Mouse (Mus musculus) spleen, postnatal 4 days (tissue): ENCODE data around the gene Jmjd8.

Experiments
- DNase-seq, 2 experiments: peaks; one replicate each; pipeline ENCODE4 v3.0.0; 2022; ENCODE audit warnings: low spot score in 2 of 2

Jmjd8 gene

DNA sequence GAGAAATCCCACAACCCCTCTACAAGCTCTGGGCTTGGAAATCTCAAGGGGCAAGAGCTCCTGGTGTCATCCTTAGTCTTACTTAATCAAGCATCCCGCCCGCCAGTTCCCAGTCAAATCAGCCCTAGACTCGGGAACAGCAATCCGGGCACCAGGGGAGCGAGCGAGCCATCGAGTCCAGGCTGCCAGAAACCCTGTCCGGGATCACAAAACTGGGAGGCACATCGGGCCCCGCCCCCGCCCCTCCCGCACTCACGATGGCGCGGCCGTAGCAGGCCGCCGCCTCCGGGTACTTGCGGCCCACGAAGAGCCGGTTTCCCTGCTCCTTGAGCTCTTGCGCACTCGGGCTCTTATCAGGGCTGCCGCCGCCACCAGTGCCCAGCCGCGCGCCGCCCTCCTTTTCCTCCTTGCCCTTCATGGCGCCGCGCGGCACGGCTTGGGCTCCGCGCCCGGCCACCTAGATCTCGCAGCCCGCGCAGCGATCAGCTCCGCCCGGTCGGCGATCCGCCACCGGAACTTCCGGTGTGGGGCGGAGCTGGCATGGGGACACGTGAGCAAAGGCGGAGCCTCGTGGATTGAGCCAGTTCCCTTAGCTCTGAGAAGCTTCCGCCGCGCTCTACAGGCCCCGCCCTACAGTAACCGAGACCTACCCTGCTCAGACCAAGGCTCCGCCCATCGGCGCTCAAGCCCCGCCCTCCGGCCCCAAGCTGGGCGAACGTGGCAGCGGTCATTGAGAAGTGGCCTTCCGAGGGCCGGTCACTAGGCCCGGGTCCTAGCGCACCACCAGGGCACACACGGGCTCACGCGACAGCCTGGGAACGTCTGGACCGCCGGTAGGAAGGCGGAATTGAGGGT, 4.0 kb downstream of the Jmjd8 start:
- peak; percentile 99 for DNase-seq

DNA sequence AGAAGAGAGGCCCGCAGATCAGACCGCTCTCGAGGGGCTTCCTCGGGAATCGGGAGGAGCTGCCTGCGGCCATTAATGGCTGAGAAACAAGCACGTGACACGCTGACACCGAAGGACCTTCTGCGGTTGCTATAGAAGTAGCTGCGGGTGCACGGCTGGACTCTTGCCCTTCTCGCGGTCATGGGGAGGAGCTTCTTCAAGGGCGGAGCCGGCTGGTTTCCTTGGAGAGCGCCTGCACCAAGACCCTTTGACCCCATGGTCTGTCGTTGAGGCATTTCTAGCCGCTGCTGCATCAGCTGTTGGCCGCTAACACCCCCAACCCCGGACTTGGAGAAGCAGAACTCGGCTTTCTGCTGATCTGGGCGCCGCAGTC, 4.6 kb downstream of the Jmjd8 start, which contains the start of gene Stub1:
Gene Stub1 (minus strand): TSS at position 114 of the 373 bp plus-strand sequence.
- peak in 1 of 2 experiments; percentile 75 for DNase-seq

DNA sequence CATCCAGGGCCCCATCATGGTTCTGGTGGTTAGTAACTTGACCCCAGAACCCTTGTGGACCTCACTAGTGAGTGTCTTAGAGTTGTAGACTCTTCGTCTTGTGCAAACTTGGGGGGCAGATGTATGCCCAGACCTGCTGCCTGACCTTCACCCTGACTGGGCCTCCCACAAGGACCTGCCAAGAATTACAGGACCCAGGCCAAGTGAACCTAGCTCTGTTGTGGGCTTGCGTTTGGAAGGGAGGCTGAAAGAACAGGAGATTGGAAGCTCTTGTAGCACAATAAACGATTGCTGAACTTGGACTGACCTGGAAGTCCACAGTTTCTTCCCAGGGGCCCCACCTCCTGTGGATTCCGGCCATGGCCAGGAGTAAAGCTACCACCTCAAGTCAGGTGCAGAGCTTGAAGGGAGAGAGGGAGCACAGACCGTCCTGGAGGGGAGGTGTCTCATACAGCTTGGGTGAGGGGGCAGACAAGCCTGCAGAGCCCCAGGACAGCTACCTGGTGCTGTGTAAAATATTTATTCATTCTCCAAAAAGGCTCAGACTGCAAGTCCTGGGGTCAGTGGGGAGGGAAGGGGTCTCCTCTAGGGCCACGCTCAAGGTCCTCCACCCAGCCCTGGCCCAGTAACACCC, 5.4 kb downstream of the Jmjd8 start:
- no peak for DNase-seq

DNA sequence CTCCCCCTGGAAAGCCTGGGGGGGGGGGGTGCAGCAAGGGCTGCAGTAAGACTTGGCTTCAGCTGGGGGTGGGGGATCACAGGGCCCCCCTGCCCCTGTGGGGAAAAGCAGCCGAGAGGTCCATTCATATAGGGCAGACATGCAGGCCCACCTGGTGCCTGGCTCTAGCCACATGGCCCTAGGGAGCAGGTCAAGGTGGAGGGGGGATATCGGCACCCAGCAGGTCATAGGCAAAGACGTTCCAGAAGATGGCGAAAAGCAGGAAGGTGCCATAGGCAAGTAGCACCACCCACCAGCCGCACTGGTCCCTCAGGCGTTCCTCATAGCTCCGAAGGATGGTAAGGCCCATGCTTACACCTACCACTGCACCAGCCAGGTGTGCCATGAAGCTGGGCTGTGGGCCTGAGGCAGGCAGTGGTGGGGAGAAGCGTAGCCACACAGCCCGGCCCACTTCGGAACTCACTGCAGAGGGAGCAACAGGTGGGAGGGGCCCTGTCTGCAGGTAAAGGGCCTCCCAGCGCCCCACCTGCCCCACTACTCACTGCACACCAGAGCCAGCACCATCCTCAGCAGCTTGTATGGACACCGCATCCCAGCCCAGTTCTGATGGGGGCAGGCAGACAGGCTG, 6.0 kb downstream of the Jmjd8 start:
- no peak for DNase-seq

DNA sequence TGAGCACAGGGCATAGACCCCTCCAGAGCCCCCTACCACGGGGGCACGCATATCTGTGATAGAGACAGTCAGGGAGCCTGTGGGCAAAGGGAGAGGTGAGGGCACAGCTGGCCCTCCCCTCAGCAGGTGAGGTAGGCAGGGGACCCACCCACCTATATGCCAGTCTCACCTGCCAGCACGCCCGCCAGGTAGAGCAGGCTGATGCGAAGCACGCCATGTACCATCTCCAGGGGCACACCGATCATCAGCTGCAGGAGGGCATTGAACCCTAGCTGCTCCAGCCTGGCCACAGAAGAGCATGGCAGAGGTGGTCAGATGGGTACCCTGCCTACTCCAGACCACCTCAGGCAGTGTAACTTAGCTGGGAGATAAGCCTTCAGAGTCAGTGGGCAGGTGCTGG, 6.6 kb downstream of the Jmjd8 start:
- no peak for DNase-seq

DNA sequence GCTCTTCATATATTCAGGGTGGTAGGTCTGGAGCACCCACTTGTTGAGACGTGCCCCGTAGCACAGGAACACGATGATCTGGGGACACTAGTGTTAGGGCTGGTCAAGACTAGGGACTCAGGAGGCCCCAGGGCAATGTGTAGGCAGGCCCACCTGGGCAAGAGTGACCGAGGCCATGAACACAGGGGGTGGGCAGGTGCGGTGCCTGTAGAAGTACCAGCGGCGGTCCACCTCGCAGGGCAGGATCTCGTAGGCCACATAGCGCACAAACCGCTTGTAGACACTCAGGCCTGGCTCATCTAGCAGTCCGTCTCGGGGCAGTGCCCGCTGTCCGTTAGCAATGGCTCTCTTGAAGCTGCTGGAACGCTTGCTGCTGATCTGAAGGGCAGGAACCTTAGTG, 7.1 kb downstream of the Jmjd8 start:
- DNase-seq: no peak

DNA sequence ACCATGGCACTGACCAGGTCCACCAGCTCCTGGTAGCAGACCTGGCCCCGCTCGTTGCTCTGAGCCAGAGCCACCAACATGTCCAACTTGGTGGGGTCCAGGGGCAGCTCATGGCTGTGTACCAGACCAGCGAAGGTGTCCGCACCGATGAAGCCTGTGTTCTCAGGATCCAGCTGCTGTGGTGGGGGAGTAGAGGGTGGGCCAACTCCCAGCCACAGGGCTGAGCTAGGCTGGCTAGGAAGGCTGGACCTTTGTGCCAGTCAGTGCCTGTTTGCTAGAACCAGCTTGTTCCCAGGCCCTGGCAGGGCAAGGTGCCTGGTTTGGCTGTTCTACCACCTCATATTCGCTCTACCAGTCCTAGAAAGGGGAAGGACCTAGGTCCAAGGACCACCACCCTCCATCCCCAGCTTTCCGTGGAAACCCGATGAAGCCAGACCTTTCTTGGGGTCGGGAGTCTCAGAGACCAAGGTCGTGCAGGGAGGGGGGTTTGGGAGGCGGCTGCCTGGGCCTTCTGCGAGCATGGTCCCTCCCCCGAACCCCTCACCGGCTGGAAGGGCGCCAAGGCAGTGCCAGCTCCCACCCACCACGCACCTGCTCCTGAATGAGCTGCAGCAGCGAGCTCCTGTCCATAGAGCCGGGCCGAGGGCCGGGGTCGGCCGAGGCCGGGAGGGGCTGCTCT, 7.9 kb downstream of the Jmjd8 start:
- no peak for DNase-seq

DNA sequence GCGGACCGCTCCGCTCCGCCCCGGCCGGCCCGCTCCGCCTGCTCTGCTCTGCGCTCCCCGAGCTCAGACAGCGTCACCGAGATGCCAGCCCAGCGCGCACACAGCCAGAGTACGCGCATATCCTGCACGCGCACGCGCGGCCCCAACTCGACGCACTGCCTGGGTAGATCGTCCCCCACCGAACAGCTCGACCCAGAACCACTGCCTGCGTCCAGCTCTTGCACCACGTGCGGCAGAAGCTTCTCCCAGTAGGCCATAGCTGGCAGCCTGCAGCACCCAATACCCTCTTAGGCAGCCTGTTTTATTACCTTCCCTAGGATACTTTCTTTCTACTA, 8.4 kb downstream of the Jmjd8 start, which contains the start of gene Rhbdl1:
Gene Rhbdl1 (minus strand): TSS at position 220 of the 335 bp plus-strand sequence.
- no peak for DNase-seq

DNA sequence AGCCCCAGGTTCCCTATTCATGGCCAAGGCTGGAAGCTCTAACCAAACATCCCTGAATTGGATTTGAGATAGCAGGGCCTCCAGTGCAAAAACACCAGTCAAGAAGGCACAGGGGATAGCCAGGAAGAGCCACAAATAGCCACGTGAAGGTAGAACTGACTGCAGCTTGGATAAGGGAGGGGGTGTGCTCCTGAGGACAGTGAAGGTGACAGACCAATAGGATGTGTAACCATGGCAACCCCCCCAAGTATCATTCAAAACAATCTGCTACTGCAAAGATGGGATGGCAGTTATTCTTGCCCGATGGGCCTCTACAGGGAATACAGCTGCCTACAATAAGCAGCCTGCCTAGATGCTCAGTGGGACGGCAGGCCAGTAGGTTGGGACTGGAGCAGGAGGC, 8.9 kb downstream of the Jmjd8 start:
- DNase-seq: no peak

DNA sequence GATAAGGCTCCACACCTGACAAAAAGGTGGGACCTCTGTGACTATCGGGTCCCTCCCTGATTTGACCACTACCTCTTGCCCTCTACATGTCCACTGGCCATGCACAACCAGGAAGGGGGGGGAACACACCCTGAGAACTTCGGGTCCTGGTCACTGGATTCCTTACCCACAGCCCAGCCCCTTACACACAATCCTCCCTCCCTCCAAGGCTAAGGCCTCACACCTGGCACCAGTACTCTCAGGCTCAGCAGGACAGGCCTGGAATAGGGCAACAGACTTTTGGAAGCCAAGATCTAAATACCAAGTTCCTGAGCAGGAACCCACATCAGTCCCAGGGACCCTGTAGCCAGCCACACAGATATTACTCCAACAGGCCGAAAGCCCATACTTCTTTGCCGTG, 10.2 kb downstream of the Jmjd8 start:
- DNase-seq: no peak

DNA sequence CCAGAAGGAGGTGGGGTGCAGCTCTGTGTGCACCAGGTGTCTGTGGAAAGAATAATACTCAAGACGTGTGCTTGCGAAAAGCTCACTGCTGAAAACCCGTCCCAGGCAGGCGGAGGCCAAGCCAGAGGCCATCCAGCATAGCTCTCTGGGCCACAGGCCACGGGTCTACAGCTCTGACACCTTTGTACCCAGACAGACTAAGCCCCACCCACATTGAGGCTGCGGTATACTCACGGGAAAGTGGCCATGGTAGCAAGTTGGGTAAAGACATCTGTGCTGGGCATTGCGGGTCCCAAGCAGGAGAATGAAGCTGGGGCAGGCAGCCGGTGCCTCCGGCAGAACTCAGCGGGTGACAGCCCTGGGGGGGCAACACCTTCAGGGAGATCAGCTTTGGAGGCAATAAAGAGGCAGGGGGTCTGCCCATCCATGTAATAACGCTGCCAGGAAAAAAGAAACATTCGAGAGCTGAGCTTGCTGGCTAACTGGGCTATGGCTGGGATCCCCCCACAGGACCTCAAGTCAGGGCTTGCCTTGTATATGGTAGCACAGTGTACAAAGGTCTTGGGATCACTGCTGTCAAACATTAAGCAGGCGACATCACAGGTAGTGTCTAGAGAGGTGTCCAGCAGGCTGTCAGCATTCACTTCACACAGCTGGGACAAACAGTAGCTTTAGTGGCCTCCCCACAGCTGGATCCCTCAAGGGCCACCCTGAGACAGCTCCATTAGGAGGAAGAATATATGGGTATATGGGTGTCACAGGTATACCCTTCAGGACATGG, 11.0 kb downstream of the Jmjd8 start:
- DNase-seq: no peak

DNA sequence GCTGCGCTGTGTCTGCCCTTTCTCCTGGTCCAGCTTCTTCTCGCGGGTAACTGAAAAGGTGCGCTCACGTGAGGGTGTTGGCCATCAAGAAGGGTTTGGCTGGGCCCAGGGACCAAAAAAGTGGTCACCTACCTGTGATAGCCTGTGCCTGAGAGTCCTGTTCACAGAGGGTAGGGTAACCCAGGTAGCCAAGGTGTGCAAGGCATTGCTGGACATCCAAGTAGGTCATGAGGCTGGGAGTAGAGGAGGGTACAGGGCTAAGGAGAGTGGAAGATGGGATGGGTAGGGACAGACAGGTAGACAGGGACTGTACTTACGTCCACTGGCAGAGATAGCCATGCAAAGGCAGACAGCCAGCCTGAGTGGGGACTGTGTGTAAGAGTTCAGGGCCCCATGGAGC, 11.9 kb downstream of the Jmjd8 start:
- DNase-seq: no peak

DNA sequence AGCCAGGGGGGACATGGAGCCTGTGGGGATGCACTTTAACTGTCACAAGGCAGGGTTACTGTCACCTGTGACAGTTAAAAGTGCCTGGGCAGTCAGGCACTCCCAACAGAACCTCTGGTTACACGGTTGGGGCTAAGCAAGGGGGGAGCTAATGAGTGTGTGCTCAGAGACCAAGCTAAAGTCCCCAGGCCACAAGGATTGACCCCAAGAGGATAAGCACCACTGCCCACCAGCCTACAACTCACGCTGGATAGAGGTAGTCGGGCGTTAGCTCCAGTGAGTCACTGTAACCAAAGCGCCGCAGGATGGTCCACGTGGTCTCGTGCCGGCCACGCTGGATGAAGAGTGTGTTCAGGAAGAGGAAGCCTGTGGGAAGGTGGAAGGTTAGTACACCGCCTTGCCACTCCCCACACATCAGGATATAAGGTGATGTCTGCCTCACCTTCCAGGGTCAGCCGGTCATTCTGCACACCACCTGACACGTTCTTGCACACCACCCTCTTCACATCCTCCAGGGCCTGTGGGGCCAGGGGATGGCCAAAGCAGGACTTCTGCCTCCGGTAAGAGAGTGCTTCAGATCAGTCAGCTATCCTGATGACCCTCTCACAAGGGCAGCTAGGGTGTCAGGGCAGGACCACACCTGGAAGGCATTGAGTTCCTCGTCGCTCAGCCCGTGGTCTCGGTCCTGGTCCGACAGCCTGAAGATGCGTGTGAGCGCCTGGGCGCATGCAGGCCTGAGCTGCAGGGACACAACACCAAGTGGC, 12.6 kb downstream of the Jmjd8 start, which contains the start of gene Gm20683:
Gene Gm20683 (minus strand): TSS at position 647 of the 764 bp plus-strand sequence.
- DNase-seq: no peak

DNA sequence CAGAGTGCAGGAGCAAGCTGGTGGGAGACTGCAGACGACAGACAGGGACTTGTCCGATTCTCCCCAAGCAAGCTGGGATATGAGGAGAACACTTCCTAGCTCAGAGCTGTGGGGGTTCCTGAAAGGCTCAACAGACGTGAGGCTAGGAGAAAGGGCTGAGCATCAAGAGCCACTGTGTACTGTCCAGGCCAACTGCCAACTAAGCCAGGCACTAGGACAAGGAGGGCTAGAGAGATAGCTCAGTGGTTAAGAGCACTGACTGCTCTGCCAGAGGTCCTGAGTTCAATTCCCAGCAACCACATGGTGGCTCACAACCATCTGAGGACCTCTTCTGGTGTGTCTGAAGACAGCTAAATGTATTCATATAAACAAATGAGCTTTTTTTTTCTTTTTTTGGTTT, 13.8 kb downstream of the Jmjd8 start:
- no peak for DNase-seq

DNA sequence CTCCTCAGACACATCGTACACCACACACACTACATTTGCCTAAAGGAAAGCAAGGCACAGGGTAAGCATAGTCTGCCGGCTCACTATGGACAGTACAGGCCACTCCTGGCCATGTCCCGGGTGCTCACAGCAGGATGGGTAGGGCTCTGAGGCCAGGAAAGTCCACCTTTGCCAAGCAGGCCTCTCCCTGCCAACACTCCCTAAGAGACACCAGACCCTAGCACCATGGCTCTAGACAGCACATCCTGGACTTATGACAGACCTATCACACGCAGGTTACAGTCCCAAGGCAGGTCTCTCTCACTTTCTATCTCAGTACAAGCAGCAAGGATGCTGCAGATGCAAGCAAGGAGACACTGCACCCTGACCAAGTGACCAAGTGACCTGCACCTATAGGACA, 14.5 kb downstream of the Jmjd8 start:
- DNase-seq: no peak

DNA sequence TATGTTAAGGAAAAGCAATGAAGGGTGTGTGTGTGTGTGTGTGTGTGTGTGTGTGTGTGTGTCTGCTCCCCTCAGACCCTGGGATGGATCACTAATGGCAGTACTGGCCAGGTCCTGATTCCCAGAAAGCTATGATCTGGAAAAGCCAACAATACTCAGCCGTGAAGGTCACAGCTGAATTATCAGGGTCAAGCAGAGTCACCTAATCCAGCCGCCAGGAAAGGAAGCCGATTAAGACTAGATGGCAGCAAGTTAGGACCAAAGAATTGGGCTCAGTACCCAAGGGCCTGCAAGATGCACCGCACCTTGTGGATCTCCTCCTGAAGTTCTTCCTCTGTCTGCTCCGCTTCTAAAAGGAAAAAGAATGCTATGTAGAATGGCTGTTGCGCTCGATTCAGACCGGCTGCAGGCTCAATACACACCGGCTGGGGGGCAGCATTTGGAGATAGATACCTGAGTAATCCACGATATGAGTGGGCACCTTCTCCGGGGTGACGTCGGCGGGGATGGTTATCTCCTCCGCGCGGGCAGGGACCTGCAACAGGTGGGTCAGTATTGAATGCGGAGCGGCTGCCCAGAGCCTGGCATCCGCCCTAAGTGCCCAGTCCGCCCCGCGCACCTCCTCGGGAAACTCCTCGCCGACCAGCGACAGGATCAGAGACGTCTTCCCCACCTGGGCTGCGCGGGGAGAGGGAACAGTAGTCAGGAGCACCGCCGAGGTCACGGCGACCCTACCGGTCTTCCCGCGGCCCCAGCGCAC, 15.1 kb downstream of the Jmjd8 start:
- no peak for DNase-seq

DNA sequence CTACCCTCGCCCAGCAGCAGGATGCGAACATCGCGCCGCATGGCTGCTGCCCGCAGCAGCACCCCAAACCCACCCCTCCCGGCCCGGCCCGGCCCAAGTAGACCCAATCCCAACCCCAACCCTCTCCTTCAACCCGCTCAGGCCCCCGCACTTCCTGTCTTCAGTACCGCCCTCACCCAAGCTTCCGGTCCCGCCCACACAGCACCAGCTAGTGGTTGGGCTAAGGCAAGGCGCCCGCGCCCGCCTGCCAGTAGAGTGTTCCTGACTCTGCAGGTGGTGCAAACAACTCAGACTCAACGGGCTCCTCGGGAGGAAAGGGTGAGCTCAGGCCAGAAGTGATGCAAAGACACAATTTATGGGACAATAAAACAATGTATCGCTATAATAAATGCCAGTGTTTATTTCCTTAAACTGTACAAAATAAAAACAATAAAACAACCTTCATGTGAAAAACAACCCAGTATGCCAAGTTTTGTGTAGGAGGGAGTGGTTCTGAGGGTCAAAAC, 15.8 kb downstream of the Jmjd8 start, which contains the start of gene Rhot2:
Gene Rhot2 (minus strand): TSS at position 456 of the 506 bp plus-strand sequence.
- peak; percentile 93 to 96 for DNase-seq

DNA sequence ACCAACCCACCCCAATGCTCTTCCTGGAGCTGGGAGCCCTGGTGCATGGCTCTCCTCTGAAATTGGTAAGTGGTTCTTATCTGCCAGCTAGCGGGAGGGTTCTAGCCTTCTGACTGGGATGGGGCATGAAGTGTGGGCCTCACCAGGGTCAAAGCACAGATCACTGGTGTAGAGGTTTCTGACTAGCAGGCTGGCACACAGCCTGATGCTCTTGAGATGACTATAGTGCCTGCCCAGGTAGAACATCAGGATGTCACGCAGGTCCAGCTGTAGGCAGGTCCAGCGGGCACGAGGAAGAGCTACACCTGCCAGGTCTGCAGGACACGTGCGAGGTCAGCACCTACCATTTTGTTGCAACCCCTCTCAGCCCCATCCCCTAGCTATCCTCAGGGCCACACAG, 31.6 kb downstream of the Jmjd8 start:
- no peak for DNase-seq

DNA sequence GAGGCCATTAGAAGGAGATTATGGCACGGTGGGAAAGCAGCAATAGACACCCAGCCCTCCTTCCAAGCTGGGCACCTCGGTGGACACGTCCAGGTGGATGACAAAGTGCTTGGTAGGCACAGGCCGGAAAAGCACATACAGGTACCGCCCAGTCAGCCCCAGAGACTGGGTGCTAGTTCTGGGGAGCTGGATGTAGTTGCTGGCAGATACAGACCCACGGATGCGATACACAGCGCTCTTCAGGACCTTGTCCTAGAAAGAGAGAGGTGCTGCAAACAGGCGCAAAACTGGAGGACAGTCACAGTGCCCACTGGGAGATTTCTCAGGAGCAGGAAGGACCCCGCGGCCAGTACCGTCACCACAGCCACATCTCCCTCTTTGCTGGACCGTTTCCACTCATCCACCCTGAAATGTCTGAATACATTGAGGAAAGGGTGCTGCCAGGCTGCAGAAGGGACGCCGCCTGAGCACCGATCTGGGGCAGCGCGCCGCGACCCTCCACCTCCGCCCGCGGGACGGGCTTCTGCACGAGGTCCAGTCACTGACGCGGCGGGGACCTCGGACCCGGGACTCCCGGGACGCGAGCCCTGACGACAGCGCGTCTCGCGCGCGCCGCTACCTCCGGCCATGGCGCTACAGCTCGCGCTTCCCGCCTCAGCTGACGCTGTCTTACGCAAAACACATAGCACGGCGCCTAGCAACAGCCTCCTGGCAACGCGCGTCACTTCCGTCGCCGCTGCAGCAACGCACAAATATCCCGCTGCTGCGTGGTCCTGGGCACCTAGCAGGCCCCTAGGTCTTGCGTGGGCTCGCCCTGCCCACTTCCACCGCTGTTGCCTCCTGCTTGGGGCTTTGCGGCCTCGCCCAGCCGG, 32.4 kb downstream of the Jmjd8 start, which contains the start of gene Wdr90:
Gene Wdr90 (minus strand): TSS at position 670 of the 872 bp plus-strand sequence.
- DNase-seq: peak; percentile 86 to 93
